Mouse (Mus musculus) kidney, postnatal 25 days (tissue): Measurements from ENCODE around the gene Itih2.
A peak's percentile ranks its signal among the peaks of the same experiment; 100 is the strongest.

Source experiments
- DNase-seq, 2 experiments: peaks; one replicate each; pipeline ENCODE4 v3.0.0; 2021; ENCODE audit warnings: mixed read lengths in 2 of 2

Itih2 gene

GRCm38 (mm10) chr2:10108535-10109189 lies 22.5 kb downstream of the Itih2 start:
- no peak for DNase-seq

- peak; percentile 58 to 65 for DNase-seq
These were observed 30.0 kb downstream of the Itih2 start for GRCm38 (mm10) chr2:10101180-10101579.

GRCm38 (mm10) chr2:10100471-10100870 lies 30.7 kb downstream of the Itih2 start:
- no peak for DNase-seq

GRCm38 (mm10) chr2:10098598-10099215 lies 32.5 kb downstream of the Itih2 start:
- peak; percentile 44 to 73 for DNase-seq

GRCm38 (mm10) chr2:10094327-10095100 lies 36.7 kb downstream of the Itih2 start:
- peak in 1 of 2 experiments; percentile 37 for DNase-seq

- no peak for DNase-seq
These were observed 43.8 kb downstream of the Itih2 start for GRCm38 (mm10) chr2:10087256-10087850.

- no peak for DNase-seq
These were observed 48.5 kb downstream of the Itih2 start for GRCm38 (mm10) chr2:10082737-10083136.

GRCm38 (mm10) chr2:10081453-10082080 lies 49.6 kb downstream of the Itih2 start:
- DNase-seq = no peak

- peak; percentile 98 for DNase-seq
These were observed 50.7 kb downstream of the Itih2 start, which contains the start of the genes Atp5c1 and Kin for GRCm38 (mm10) chr2:10080310-10081010. Atp5c1 (minus strand) TSS chr2:10080510. Kin (plus strand) TSS chr2:10080593.

- DNase-seq = no peak
These were observed 51.4 kb downstream of the Itih2 start for GRCm38 (mm10) chr2:10079745-10080309.

GRCm38 (mm10) chr2:10076675-10077074 lies 54.5 kb downstream of the Itih2 start:
- DNase-seq = no peak

- peak in 1 of 2 experiments; percentile 38 for DNase-seq
These were observed 56.7 kb downstream of the Itih2 start for GRCm38 (mm10) chr2:10074470-10074869.

- DNase-seq = no peak
These were observed 59.4 kb downstream of the Itih2 start for GRCm38 (mm10) chr2:10071751-10072150.

- no peak for DNase-seq
These were observed 72.4 kb downstream of the Itih2 start for GRCm38 (mm10) chr2:10058836-10059235.

GRCm38 (mm10) chr2:10051996-10052395 lies 79.2 kb downstream of the Itih2 start:
- no peak for DNase-seq

- DNase-seq = no peak
These were observed 80.3 kb downstream of the Itih2 start for GRCm38 (mm10) chr2:10050878-10051277.

GRCm38 (mm10) chr2:10049456-10049855 lies 81.7 kb downstream of the Itih2 start:
- no peak for DNase-seq

- peak; percentile 96 to 97 for DNase-seq
These were observed 82.7 kb downstream of the Itih2 start, which contains the start of gene Taf3 for GRCm38 (mm10) chr2:10048461-10048860. Taf3 (minus strand) TSS chr2:10048596.

GRCm38 (mm10) chr2:10047758-10048436 lies 83.3 kb downstream of the Itih2 start:
- peak; percentile 52 to 62 for DNase-seq
